Mouse (Mus musculus) heart, embryonic 13.5 days (tissue): ENCODE measurements around the gene Tbx15. TPM values are rescaled to one million over a fixed set of nuclear protein-coding genes. Genes with fewer than 3 reads are reported as not detected.

Source experiments
- ATAC-seq: fragments of 200-750 bp; cut with Nextera tagmentation; 2 replicates; pipeline ENCODE4 v1.8.0; 2017; ENCODE audit warnings: moderate TSS enrichment; ENCODE audit not compliant: insufficient number of reproducible peaks, low FRiP score, low TSS enrichment; ENCODE audit errors: extremely low read depth
- H3K27ac ChIP-seq: fragments of 300-500 bp; sonication (generic); replicated peaks from 2 replicates; pipeline ENCODE4 v1.5.1; 2015; ENCODE audit warnings: moderate library complexity, mild to moderate bottlenecking, inconsistent platforms
- H3K27me3 ChIP-seq: fragments of 300-500 bp; sonication (generic); replicated peaks from 2 replicates; pipeline ENCODE4 v1.6.1; 2015; ENCODE audit warnings: mild to moderate bottlenecking, inconsistent platforms
- H3K36me3 ChIP-seq: fragments of 300-500 bp; sonication (generic); 2 replicates; pipeline ENCODE4 v1.6.1; 2015; ENCODE audit warnings: mild to moderate bottlenecking, inconsistent platforms
- H3K4me1 ChIP-seq: fragments of 300-500 bp; sonication (generic); 2 replicates; pipeline ENCODE4 v1.6.1; 2015; ENCODE audit warnings: inconsistent platforms
- H3K4me2 ChIP-seq: fragments of 300-500 bp; sonication (generic); 2 replicates; pipeline ENCODE4 v1.6.1; 2015; ENCODE audit warnings: inconsistent platforms, mild to moderate bottlenecking, moderate library complexity
- H3K4me3 ChIP-seq: fragments of 300-500 bp; sonication (generic); 2 replicates; pipeline ENCODE4 v1.5.1; 2015; ENCODE audit warnings: moderate library complexity, mild to moderate bottlenecking, inconsistent platforms
- H3K9ac ChIP-seq: fragments of 300-500 bp; sonication (generic); 2 replicates; pipeline ENCODE4 v1.6.1; 2015; ENCODE audit warnings: inconsistent platforms, mild to moderate bottlenecking, moderate library complexity
- H3K9me3 ChIP-seq: fragments of 300-500 bp; sonication (generic); 2 replicates; pipeline ENCODE4 v1.6.1; 2016; ENCODE audit warnings: inconsistent platforms
- WGBS: fragments of 180-500 bp; shearing (Covaris S2); methylation state at CpG from one replicate; pipeline ENCODE4 v1.1.7; 2015; ENCODE audit warnings: mixed read lengths; 5-methylcytosine and 5-hydroxymethylcytosine counted together
- polyA plus RNA-seq: library from polyadenylated mRNA; unstranded; fragments of >200 nt; fragmentation: Nextera tagmentation; extraction: Ambion mirVana; gene quantifications from 2 replicates; pipeline ENCODE4 v1.2.1, GENCODE M21; 2015

Gene Tbx15
- polyA plus RNA-seq, 1 experiment from 2014 or later: 0.09 TPM

DNA sequence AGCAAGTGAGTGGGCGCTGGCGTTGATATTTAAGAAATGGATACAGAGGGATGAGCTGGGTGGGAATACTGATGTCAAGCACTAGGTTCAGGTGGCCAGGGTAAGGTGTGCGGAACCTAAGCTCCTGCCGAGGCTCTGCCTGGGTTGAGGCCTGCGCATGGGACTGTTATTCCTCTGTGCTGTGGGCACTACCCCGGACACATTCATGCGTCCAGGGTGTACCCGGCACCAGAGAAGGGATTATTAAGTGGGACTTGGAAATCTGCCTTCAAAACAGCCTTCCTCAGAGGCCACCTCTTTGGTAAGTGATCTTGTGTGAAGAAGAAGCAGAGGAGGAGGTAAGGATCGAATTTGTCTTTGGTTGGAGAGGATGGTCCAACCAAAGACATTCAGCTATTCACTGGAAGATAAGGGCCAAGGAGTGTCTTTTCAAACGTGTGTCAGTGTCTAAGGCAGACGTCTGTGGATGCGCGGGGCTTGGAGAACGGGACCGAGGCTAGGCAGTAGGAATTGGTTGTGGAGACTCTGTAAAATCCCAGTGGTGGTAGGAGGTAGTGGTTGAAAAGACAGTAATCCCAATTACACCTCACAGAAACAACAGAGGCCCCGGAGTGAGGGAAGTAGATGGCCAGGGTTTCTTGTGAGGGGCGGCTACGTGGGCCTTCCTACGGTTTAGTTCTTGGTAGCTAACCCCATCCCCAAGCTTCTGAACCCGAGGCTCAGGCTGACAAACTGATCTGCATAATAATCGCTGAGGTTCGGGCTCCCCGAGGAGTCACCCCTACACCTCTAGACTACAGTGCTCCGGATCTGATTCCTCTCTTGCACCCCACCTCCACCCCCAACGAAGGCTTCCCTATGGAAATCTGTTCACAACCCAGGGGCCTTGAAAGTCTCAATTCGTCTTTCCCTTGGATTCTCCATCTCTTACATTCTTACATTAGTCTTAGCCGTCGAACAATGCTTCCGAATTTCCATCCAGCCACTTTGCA, 17.7 kb downstream of the Tbx15 start:
- ATAC-seq: no peak
- Histone ChIP-seq H3K4me2 (no peak overlapping the region), H3K4me1 (peaks cover 18% of the 10 kb centered on the region), H3K27me3 (peaks cover 97% of the 10 kb centered on the region), H3K9ac (no peak overlapping the region), H3K4me3 (no peak overlapping the region), H3K36me3 (no peaks in the 10 kb centered on the region), H3K9me3 (no peaks in the 10 kb centered on the region), H3K27ac (no peak overlapping the region)
- WGBS: 5% methylated on average over 29 of the region's 29 CpGs

DNA sequence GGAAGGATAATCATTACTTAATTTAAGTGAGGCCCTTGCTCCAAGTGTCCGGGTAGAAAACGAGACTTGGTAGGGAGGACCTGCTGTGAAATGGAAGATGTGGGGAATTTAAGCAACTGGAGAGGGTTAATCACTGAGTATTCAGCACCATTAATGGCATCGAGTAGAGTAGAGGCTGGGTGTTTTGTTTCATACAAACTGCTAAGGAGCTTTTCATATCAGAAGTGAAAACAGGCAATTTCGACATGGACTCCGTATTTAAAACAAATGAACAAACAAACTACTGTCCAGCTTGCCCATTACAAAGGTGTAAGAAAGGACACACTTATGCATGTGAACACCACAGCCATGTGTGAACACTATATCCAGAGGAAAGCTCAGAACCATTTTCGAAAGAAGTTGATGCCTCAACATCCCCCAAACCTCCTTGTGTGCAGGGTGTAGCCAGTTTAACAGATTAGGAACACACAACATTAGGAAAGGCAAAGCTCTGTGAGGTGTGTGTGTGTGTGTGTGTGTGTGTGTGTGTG, 19.6 kb downstream of the Tbx15 start:
- H3K9me3 ChIP-seq: no peaks in the 10 kb centered on the region
- no peaks in the 10 kb centered on the region for H3K36me3 ChIP-seq
- H3K27ac ChIP-seq: no peak overlapping the region
- no peak overlapping the region for H3K9ac ChIP-seq
- peaks cover 5% of the 10 kb centered on the region for H3K4me1 ChIP-seq
- no peak for ATAC-seq
- peaks cover 96% of the 10 kb centered on the region for H3K27me3 ChIP-seq
- H3K4me3 ChIP-seq: no peak overlapping the region
- H3K4me2 ChIP-seq: no peak overlapping the region
- WGBS: 11% methylated on average over 6 of the region's 6 CpGs

DNA sequence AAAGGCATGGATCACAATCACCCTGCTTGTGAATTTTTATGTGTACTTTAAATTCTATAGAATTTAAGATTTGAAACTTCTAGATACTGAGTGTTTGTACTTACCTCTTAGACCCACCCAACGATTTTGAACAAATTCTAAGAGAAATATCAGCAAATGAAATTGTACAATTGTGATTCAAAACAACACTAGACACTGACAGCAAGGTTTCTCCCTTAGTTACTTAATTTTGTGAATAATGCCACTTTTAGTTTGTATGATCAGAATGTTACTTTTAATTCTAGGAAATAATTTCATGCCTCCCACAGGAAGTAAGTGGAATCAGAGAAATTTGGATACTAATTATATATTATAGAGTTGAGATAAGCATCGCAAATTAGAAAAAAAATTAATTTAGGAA, 20.2 kb downstream of the Tbx15 start:
- Histone ChIP-seq H3K27me3 (peaks cover 96% of the 10 kb centered on the region), H3K9ac (no peak overlapping the region)
- WGBS: 25% methylated on average over 2 of the region's 2 CpGs

DNA sequence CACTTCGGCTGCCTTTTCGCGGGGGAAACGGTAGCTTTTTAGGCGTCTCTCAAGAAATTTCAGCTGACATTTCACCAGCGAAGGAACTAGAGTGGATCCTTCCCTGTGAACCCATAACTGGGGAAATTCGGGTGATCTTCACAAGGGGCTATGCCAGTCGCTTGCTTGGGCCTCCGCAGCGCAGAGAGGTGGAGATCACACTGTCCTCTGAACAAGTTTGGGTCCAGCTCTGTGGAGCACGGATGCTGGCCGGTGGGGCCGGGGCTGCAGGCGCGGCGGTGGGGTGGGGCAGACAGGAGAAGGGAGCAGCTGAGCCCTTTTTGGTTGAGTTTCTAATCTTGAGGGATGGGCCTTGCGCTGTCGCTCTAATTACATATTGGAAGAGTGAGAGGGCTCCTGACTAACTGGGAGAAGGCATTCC, 21.2 kb downstream of the Tbx15 start:
- H3K27me3 ChIP-seq: peaks cover 96% of the 10 kb centered on the region
- H3K27ac ChIP-seq: no peak overlapping the region
- WGBS: 2% methylated on average over 18 of the region's 18 CpGs
- no peaks in the 10 kb centered on the region for H3K9me3 ChIP-seq
- H3K36me3 ChIP-seq: no peaks in the 10 kb centered on the region
- no peak for ATAC-seq
- no peak overlapping the region for H3K4me3 ChIP-seq
- H3K4me2 ChIP-seq: no peak overlapping the region
- peaks cover 5% of the 10 kb centered on the region for H3K4me1 ChIP-seq
- H3K9ac ChIP-seq: no peak overlapping the region

More for the DNA sequence above, 20.2 kb downstream of the Tbx15 start:
- Histone ChIP-seq H3K4me1 (peaks cover 5% of the 10 kb centered on the region), H3K27ac (no peak overlapping the region), H3K4me2 (no peak overlapping the region), H3K9me3 (no peaks in the 10 kb centered on the region), H3K4me3 (no peak overlapping the region), H3K36me3 (no peaks in the 10 kb centered on the region)
- no peak for ATAC-seq

DNA sequence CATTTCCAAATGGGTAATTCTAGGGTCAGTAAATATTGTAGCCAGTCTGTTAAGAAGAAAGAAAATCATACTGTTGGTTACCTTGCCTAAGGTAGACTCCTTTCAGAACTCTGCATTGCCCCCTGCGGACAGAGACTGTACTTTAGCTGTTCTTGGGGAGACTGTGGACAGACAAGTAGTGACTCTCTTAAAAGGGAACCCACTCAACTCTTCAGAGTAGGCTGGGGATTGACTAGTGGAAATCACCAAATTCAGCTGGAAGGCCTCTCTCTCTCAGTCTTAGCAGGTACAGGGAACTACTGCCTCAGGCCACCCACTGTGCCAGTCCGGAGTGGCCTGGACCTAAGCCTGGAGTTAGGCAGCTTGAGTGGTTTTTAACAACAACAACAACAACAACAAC, 21.8 kb downstream of the Tbx15 start:
- H3K9me3 ChIP-seq: no peaks in the 10 kb centered on the region
- no peak overlapping the region for H3K27ac ChIP-seq
- H3K27me3 ChIP-seq: peaks cover 96% of the 10 kb centered on the region
- 8% methylated on average over 2 of the region's 2 CpGs for WGBS
- H3K4me3 ChIP-seq: no peak overlapping the region
- no peak overlapping the region for H3K9ac ChIP-seq
- no peak overlapping the region for H3K4me2 ChIP-seq
- no peaks in the 10 kb centered on the region; the same call in 1 of the 2 replicates for H3K4me1 ChIP-seq
- no peaks in the 10 kb centered on the region for H3K36me3 ChIP-seq
- no peak for ATAC-seq

DNA sequence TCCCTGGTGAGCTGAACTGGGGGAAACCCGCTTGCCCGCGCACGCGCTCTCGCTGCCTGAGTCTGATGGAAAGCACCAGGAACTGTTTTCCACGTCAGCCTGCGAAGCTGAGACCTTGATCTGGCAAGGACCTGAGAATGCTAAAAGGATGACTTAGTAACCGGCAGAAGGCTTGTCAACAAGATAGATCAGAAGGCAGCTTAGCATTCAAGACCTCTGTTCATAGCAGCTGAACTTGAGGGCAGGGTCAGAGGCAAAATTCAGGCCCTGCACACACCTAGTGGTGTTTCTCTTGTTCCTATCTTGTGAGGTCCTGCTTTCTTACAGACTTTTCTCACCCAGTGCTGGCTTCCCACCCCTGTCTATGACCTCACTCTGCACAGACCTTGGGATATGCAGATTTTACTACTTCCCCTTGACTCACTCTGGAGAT, 23.3 kb downstream of the Tbx15 start:
- Histone ChIP-seq H3K4me3 (no peak overlapping the region), H3K9ac (no peak overlapping the region), H3K27ac (no peak overlapping the region), H3K4me2 (no peak overlapping the region), H3K4me1 (no peaks in the 10 kb centered on the region), H3K36me3 (no peaks in the 10 kb centered on the region), H3K27me3 (peaks cover 92% of the 10 kb centered on the region), H3K9me3 (peaks cover under 1% of the 10 kb centered on the region; the same call in 1 of the 2 replicates)
- 29% methylated on average over 9 of the region's 9 CpGs for WGBS
- ATAC-seq: no peak

DNA sequence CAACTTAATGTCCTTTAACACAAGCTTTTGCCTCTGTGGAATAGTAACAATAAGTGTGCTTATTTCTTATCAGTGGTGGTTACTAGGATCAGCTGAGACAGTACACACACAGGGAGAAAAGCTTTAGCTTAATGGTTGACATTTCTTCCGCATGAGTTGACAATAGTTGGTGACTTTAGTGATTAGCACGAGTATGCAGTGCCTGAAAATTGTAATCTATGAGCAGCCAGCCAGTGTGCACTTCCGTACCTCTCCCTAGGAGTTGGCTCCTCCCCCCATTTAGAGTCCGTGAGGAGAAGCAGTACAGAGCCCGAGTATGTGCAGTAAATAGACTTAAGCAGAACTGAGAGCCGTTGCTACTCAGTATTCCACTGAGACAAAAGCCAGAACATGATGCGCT, 24.5 kb downstream of the Tbx15 start:
- ATAC-seq: no peak
- Histone ChIP-seq H3K9me3 (peaks cover 4% of the 10 kb centered on the region; the same call in 1 of the 2 replicates), H3K4me1 (no peaks in the 10 kb centered on the region), H3K4me3 (no peak overlapping the region), H3K36me3 (no peaks in the 10 kb centered on the region), H3K27me3 (peaks cover 90% of the 10 kb centered on the region), H3K4me2 (no peak overlapping the region), H3K27ac (no peak overlapping the region), H3K9ac (no peak overlapping the region)
- WGBS: 29% methylated on average over 7 of the region's 7 CpGs

DNA sequence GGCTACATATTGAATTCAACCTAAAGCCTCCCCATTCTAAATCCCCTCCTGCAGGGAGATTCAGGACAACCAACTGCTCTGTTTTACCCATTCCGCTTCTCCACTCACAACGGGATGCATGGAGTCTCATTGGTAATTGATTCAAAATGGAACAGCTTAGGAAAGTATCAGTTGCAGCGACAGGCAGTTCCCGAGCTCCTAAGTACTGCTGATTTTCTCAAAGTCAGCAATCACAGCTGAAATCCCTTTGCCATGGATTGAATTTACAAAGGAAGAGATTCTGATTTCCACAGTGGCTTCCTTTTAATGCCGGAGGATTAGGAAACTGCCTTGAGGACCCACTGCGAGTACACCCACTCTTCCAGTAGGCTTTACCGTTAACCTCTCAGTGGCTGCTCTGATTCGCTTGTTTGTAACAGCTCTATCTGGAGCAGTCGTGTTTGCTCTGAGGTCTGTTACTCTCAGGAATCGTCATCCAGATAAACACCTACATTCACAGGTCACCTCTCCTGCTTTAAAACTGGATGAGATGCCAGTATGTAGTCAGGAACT, 26.6 kb downstream of the Tbx15 start:
- ATAC-seq: no peak
- WGBS: 43% methylated on average over 10 of the region's 10 CpGs
- Histone ChIP-seq H3K27me3 (peaks cover 75% of the 10 kb centered on the region), H3K36me3 (no peaks in the 10 kb centered on the region), H3K27ac (no peak overlapping the region), H3K9ac (no peak overlapping the region), H3K9me3 (peaks cover 4% of the 10 kb centered on the region; the same call in 1 of the 2 replicates), H3K4me1 (no peaks in the 10 kb centered on the region), H3K4me2 (no peak overlapping the region), H3K4me3 (no peak overlapping the region)

DNA sequence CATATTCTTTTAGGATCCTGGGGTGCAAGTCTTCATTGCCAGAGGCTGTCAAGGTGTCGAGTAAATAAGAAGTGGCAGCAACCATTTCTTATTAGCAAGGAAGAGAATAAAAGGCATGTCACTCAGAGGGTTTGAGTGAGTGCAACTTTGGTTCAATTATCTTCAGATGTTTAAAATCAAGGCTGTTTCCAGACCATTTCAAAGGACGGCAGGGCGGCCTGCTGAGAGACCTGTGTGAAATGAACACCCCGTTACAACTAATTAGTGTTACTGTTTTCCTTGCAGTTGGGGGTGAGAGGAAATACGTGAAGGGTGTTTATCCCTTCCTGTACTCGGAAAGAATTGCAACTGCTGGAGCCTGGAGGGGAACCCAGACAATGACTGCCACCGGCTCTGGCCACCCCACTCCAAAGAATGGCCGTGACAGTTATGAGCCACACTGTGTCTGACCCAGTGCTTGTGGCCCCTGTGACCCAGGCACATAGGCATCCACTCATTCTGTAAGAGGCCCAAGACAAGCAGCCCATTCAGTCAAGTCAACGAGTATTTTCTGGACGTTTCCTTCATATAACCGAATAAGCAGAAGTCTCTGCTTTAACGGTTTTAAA, 37.9 kb downstream of the Tbx15 start:
- no peak for ATAC-seq
- 52% methylated on average over 12 of the region's 12 CpGs for WGBS

DNA sequence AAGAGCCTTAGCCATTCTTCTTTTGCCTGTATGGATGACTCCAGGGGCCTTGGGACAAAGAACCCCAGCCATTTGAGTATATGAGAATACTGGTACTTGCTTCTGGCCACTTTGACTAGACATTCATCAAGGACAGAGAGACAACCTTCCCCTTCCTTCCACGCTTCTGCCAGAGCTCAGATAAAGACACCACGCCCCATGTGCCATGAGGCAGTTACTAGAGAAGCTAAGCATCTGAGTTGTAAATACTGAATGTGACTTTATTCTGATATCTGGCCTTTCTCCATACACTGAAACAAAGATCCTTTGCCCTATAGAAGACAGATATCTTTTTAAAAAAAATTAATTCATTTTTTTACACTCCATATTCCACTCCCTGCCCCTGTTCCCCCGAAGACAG, 39.5 kb downstream of the Tbx15 start:
- Histone ChIP-seq H3K9ac (no peak overlapping the region), H3K27me3 (peaks cover 24% of the 10 kb centered on the region), H3K4me2 (no peak overlapping the region), H3K4me1 (no peaks in the 10 kb centered on the region), H3K9me3 (no peaks in the 10 kb centered on the region), H3K27ac (no peak overlapping the region), H3K4me3 (no peak overlapping the region), H3K36me3 (no peaks in the 10 kb centered on the region)
- no peak for ATAC-seq
- 56% methylated on average over 3 of the region's 3 CpGs for WGBS

More for the DNA sequence above, 37.9 kb downstream of the Tbx15 start:
- H3K9ac ChIP-seq: no peak overlapping the region
- H3K36me3 ChIP-seq: no peaks in the 10 kb centered on the region
- no peaks in the 10 kb centered on the region for H3K4me1 ChIP-seq
- H3K9me3 ChIP-seq: no peaks in the 10 kb centered on the region
- H3K27ac ChIP-seq: no peak overlapping the region
- no peak overlapping the region for H3K4me2 ChIP-seq
- H3K27me3 ChIP-seq: peaks cover 24% of the 10 kb centered on the region
- no peak overlapping the region for H3K4me3 ChIP-seq

DNA sequence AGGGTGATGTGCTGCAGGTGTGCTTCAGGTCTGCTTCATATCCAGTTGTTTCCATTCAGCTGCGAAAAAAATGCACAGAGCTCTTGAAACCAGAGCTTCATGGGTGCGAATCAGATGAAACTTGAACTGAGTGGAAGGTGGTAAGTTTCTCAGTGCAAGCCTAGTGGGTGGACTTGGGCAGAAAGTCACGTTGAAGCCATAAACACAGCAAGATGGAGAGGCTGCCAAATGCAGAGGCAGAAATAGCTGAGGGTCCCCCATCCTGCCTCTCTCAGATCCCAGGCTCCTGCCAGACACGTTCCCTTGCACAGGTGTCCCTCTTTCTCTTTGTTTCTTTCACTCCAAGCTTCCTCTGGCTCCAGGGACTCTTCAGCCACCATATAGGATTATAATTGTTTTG, 41.3 kb downstream of the Tbx15 start:
- ATAC-seq: no peak
- WGBS: 60% methylated on average over 4 of the region's 4 CpGs
- H3K4me1 ChIP-seq: no peaks in the 10 kb centered on the region
- H3K4me2 ChIP-seq: no peak overlapping the region
- H3K27ac ChIP-seq: no peak overlapping the region
- H3K36me3 ChIP-seq: no peaks in the 10 kb centered on the region
- no peaks in the 10 kb centered on the region for H3K9me3 ChIP-seq
- H3K27me3 ChIP-seq: peaks cover 28% of the 10 kb centered on the region
- H3K9ac ChIP-seq: no peak overlapping the region
- no peak overlapping the region for H3K4me3 ChIP-seq
